ENCODE assay signal across 19 mouse cellular contexts in the genomic region with DNA sequence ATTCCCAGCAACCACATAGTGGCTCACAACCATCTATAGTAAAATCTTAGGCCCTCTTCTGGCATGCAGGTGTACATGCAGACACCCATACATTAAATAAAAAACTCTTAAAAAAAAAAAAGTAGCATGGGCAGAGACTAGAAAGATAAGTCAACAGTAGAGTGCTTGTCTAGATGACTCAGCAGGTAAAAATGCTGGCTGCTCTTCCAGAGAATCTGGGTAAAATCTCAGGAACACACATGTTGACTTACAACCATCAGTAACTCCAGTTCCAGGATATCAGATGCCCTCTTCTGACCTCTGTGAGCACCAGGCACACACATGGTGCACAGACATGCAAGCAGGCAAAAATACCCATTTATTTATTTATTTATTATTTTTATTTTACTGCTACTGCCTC. TPM values are rescaled to one million over a fixed set of nuclear protein-coding genes. Genes with fewer than 3 reads are reported as not detected.
DNase-seq lines count a peak whose midpoint lies in the region; TF ChIP-seq lines count a peak whose summit lies in the region.
"Had no signal": no experiment of that assay in that cellular context is flagged by ENCODE, and none has a peak within 500 bp of the region (broad histone marks: within the 10 kb centered on the region; RNA-seq: fewer than 3 reads in every experiment).

No protein-coding gene starts in this region.

- H3K4me3 ChIP-seq in layer of hippocampus, adult 2 months, result no peak overlapping the region
- H3K4me3 ChIP-seq: embryonic facial prominence, embryonic 10.5 days; forebrain, embryonic 15.5 days; hindbrain, embryonic 10.5 days; limb, embryonic 10.5 days; liver, embryonic 13.5 days had no signal

- H3K27ac ChIP-seq in layer of hippocampus, adult 2 months, result no peak overlapping the region
- H3K27ac ChIP-seq: embryonic facial prominence, embryonic 10.5 days; forebrain, embryonic 15.5 days; hindbrain, embryonic 10.5 days; limb, embryonic 10.5 days; liver, embryonic 13.5 days had no signal

- intact Hi-C loops in left cerebral cortex, postnatal 14 days (cut with DNase I), result no loop called here

- DNase-seq in layer of hippocampus, adult 2 months (ENCODE audit: low spot score in 2 of 2), result no peak
- no peak for DNase-seq in layer of hippocampus, adult 9-10 months (ENCODE audit: low spot score)
- DNase-seq in urinary bladder, postnatal 14 days (ENCODE audit: low spot score), result peak; percentile 9
- no peak for DNase-seq in urinary bladder, postnatal 4 days (ENCODE audit: low spot score in 2 of 2)
- peak; percentile 13 for DNase-seq in R1 (ENCODE audit: low read depth, low spot score)
- DNase-seq in left cerebral cortex, postnatal 14 days (ENCODE audit: low spot score in 2 of 2), result no peak
- DNase-seq in embryo, embryonic 10 days (ENCODE audit: low spot score), result no peak
- DNase-seq: adrenal gland, postnatal 10 days; cerebellum, adult 18-20 months; cerebellum, postnatal 36 days; gastrocnemius, postnatal 14 days; heart, adult 11 months; liver, embryonic 13.5 days; lung, postnatal 10 days; thymus, postnatal 25 days had no signal

- peak; percentile 17; the same call in 1 of the 2 replicates for TF ChIP-seq CTCF in layer of hippocampus, adult 2 months (conservative IDR thresholded peaks at IDR 0.05)

RNA-seq across cellular contexts. Expression of a gene that starts 25.4 kb away (rescaled TPM):
- total RNA-seq in layer of hippocampus, adult 2 months (2021), result 10 to 100 TPM; 88.7 to 98.0 TPM
- 10 to 100 TPM; 93.4 to 95.0 TPM for total RNA-seq in left cerebral cortex, postnatal 14 days (2021)

Comparison
In these comparisons a context has a peak if more than half of its experiments do, and no peak if none do; other contexts are left out.
1. DNase-seq: peak in urinary bladder, postnatal 14 days (single experiment) and R1 (single experiment); none in layer of hippocampus, adult 2 months (0 of 2), layer of hippocampus, adult 9-10 months (single experiment), urinary bladder, postnatal 4 days (0 of 2), left cerebral cortex, postnatal 14 days (0 of 2) and embryo, embryonic 10 days (single experiment).